Mouse (Mus musculus): ENCODE data around the gene Rbm20. TPM values are rescaled to one million over a fixed set of nuclear protein-coding genes. Genes with fewer than 3 reads are reported as not detected.

Gene Rbm20
- polyA plus RNA-seq, 1 experiment from 2014 or later = 2.7 TPM

GRCm38 (mm10) chr19:53727886-53728669 lies 51.0 kb downstream of the Rbm20 start:
- Histone ChIP-seq H3K27me3 (ENCODE audit: control insufficient read depth, insufficient read depth, low read length) (no peaks in the 10 kb centered on the region), H3K4me2 (ENCODE audit: low read depth, severe bottlenecking) (no peak overlapping the region), H3K27ac (replicated peaks; ENCODE audit: low read depth, low read length) (no peak overlapping the region), H3K9ac (ENCODE audit: low read length) (no peak overlapping the region), H3K9me3 (ENCODE audit: control insufficient read depth, low read length) (no peaks in the 10 kb centered on the region), H3K4me1 (ENCODE audit: control insufficient read depth, insufficient read depth, low read length) (peaks cover 12% of the 10 kb centered on the region), H3K4me3 (ENCODE audit: low read depth, low read length) (no peak overlapping the region), H3K36me3 (ENCODE audit: control insufficient read depth, insufficient read depth, low read length) (no peaks in the 10 kb centered on the region)
- DNase-seq (ENCODE audit: low spot score) (no peak), ATAC-seq (ENCODE audit: insufficient number of reproducible peaks, low FRiP score, low TSS enrichment, low read depth) (no peak)
- WGBS = 59% methylated on average over 9 of the region's 9 CpGs

- 71% methylated on average over 10 of the region's 10 CpGs for WGBS
- no peaks in the 10 kb centered on the region for H3K36me3 ChIP-seq (ENCODE audit: control insufficient read depth, insufficient read depth, low read length)
- ATAC-seq (ENCODE audit: insufficient number of reproducible peaks, low FRiP score, low TSS enrichment, low read depth) (no peak), DNase-seq (ENCODE audit: low spot score) (no peak)
- H3K4me3 ChIP-seq (ENCODE audit: low read depth, low read length) = no peak overlapping the region
- peaks cover 12% of the 10 kb centered on the region for H3K4me1 ChIP-seq (ENCODE audit: control insufficient read depth, insufficient read depth, low read length)
- no peak overlapping the region for H3K9ac ChIP-seq (ENCODE audit: low read length)
- H3K27ac ChIP-seq (replicated peaks; ENCODE audit: low read depth, low read length) = no peak overlapping the region
- H3K9me3 ChIP-seq (ENCODE audit: control insufficient read depth, low read length) = no peaks in the 10 kb centered on the region
- no peaks in the 10 kb centered on the region for H3K27me3 ChIP-seq (ENCODE audit: control insufficient read depth, insufficient read depth, low read length)
- no peak overlapping the region for H3K4me2 ChIP-seq (ENCODE audit: low read depth, severe bottlenecking)
These were observed 52.8 kb downstream of the Rbm20 start for GRCm38 (mm10) chr19:53729919-53730318.

GRCm38 (mm10) chr19:53731761-53732201 lies 54.7 kb downstream of the Rbm20 start:
- Histone ChIP-seq H3K4me2 (ENCODE audit: low read depth, severe bottlenecking) (no peak overlapping the region), H3K27me3 (ENCODE audit: control insufficient read depth, insufficient read depth, low read length) (no peaks in the 10 kb centered on the region), H3K4me1 (ENCODE audit: control insufficient read depth, insufficient read depth, low read length) (peaks cover 12% of the 10 kb centered on the region), H3K4me3 (ENCODE audit: low read depth, low read length) (no peak overlapping the region), H3K27ac (replicated peaks; ENCODE audit: low read depth, low read length) (no peak overlapping the region), H3K36me3 (ENCODE audit: control insufficient read depth, insufficient read depth, low read length) (no peaks in the 10 kb centered on the region), H3K9me3 (ENCODE audit: control insufficient read depth, low read length) (no peaks in the 10 kb centered on the region), H3K9ac (ENCODE audit: low read length) (no peak overlapping the region)
- WGBS = 65% methylated on average over 8 of the region's 8 CpGs
- ATAC-seq (ENCODE audit: insufficient number of reproducible peaks, low FRiP score, low TSS enrichment, low read depth) = no peak
- DNase-seq (ENCODE audit: low spot score) = no peak

GRCm38 (mm10) chr19:53734845-53735244 lies 57.7 kb downstream of the Rbm20 start:
- Histone ChIP-seq H3K4me1 (ENCODE audit: control insufficient read depth, insufficient read depth, low read length) (peaks cover 10% of the 10 kb centered on the region; the same call in 1 of the 2 replicates), H3K4me2 (ENCODE audit: low read depth, severe bottlenecking) (no peak overlapping the region), H3K9me3 (ENCODE audit: control insufficient read depth, low read length) (no peaks in the 10 kb centered on the region), H3K27ac (replicated peaks; ENCODE audit: low read depth, low read length) (no peak overlapping the region), H3K9ac (ENCODE audit: low read length) (no peak overlapping the region), H3K4me3 (ENCODE audit: low read depth, low read length) (no peak overlapping the region), H3K27me3 (ENCODE audit: control insufficient read depth, insufficient read depth, low read length) (no peaks in the 10 kb centered on the region), H3K36me3 (ENCODE audit: control insufficient read depth, insufficient read depth, low read length) (no peaks in the 10 kb centered on the region)
- DNase-seq (ENCODE audit: low spot score) (no peak), ATAC-seq (ENCODE audit: insufficient number of reproducible peaks, low FRiP score, low TSS enrichment, low read depth) (no peak)
- 51% methylated on average over 5 of the region's 5 CpGs for WGBS

GRCm38 (mm10) chr19:53738701-53739131 lies 61.6 kb downstream of the Rbm20 start:
- WGBS = 44% methylated on average over 6 of the region's 6 CpGs
- no peaks in the 10 kb centered on the region for H3K36me3 ChIP-seq (ENCODE audit: control insufficient read depth, insufficient read depth, low read length)
- peaks cover 13% of the 10 kb centered on the region; the same call in 1 of the 2 replicates for H3K4me1 ChIP-seq (ENCODE audit: control insufficient read depth, insufficient read depth, low read length)
- no peak overlapping the region for H3K4me3 ChIP-seq (ENCODE audit: low read depth, low read length)
- DNase-seq (ENCODE audit: low spot score) (peak; percentile 59), ATAC-seq (ENCODE audit: insufficient number of reproducible peaks, low FRiP score, low TSS enrichment, low read depth) (peak; percentile 65; the same call in 1 of the 2 replicates)
- H3K27me3 ChIP-seq (ENCODE audit: control insufficient read depth, insufficient read depth, low read length) = no peaks in the 10 kb centered on the region
- H3K4me2 ChIP-seq (ENCODE audit: low read depth, severe bottlenecking) = no peak overlapping the region
- no peak overlapping the region for H3K9ac ChIP-seq (ENCODE audit: low read length)
- peak overlapping the region; percentile 48 for H3K27ac ChIP-seq (replicated peaks; ENCODE audit: low read depth, low read length)
- no peaks in the 10 kb centered on the region for H3K9me3 ChIP-seq (ENCODE audit: control insufficient read depth, low read length)

GRCm38 (mm10) chr19:53739570-53740266 lies 62.6 kb downstream of the Rbm20 start:
- Histone ChIP-seq H3K4me3 (ENCODE audit: low read depth, low read length) (no peak overlapping the region), H3K9ac (ENCODE audit: low read length) (no peak overlapping the region), H3K4me1 (ENCODE audit: control insufficient read depth, insufficient read depth, low read length) (peaks cover 13% of the 10 kb centered on the region; the same call in 1 of the 2 replicates), H3K9me3 (ENCODE audit: control insufficient read depth, low read length) (no peaks in the 10 kb centered on the region), H3K27me3 (ENCODE audit: control insufficient read depth, insufficient read depth, low read length) (no peaks in the 10 kb centered on the region), H3K36me3 (ENCODE audit: control insufficient read depth, insufficient read depth, low read length) (no peaks in the 10 kb centered on the region), H3K4me2 (ENCODE audit: low read depth, severe bottlenecking) (no peak overlapping the region), H3K27ac (replicated peaks; ENCODE audit: low read depth, low read length) (no peak overlapping the region)
- ATAC-seq (ENCODE audit: insufficient number of reproducible peaks, low FRiP score, low TSS enrichment, low read depth) (no peak), DNase-seq (ENCODE audit: low spot score) (no peak)
- 70% methylated on average over 8 of the region's 8 CpGs for WGBS

GRCm38 (mm10) chr19:53740750-53741380 lies 63.8 kb downstream of the Rbm20 start:
- Histone ChIP-seq H3K27ac (replicated peaks; ENCODE audit: low read depth, low read length) (no peak overlapping the region), H3K9ac (ENCODE audit: low read length) (no peak overlapping the region), H3K4me1 (ENCODE audit: control insufficient read depth, insufficient read depth, low read length) (peaks cover 13% of the 10 kb centered on the region; the same call in 1 of the 2 replicates), H3K36me3 (ENCODE audit: control insufficient read depth, insufficient read depth, low read length) (no peaks in the 10 kb centered on the region), H3K4me3 (ENCODE audit: low read depth, low read length) (no peak overlapping the region), H3K4me2 (ENCODE audit: low read depth, severe bottlenecking) (no peak overlapping the region), H3K27me3 (ENCODE audit: control insufficient read depth, insufficient read depth, low read length) (no peaks in the 10 kb centered on the region), H3K9me3 (ENCODE audit: control insufficient read depth, low read length) (no peaks in the 10 kb centered on the region)
- peak; percentile 52 for ATAC-seq (ENCODE audit: insufficient number of reproducible peaks, low FRiP score, low TSS enrichment, low read depth)
- DNase-seq (ENCODE audit: low spot score) = no peak
- WGBS = 79% methylated on average over 1 of the region's 1 CpGs

GRCm38 (mm10) chr19:53741902-53742301 lies 64.8 kb downstream of the Rbm20 start:
- no peak for ATAC-seq (ENCODE audit: insufficient number of reproducible peaks, low FRiP score, low TSS enrichment, low read depth)
- no peak overlapping the region for H3K27ac ChIP-seq (replicated peaks; ENCODE audit: low read depth, low read length)
- peaks cover 13% of the 10 kb centered on the region; the same call in 1 of the 2 replicates for H3K4me1 ChIP-seq (ENCODE audit: control insufficient read depth, insufficient read depth, low read length)
- WGBS = 69% methylated on average over 3 of the region's 3 CpGs
- no peaks in the 10 kb centered on the region for H3K27me3 ChIP-seq (ENCODE audit: control insufficient read depth, insufficient read depth, low read length)
- H3K9me3 ChIP-seq (ENCODE audit: control insufficient read depth, low read length) = no peaks in the 10 kb centered on the region
- H3K4me3 ChIP-seq (ENCODE audit: low read depth, low read length) = no peak overlapping the region
- DNase-seq (ENCODE audit: low spot score) = no peak
- no peak overlapping the region for H3K9ac ChIP-seq (ENCODE audit: low read length)
- H3K4me2 ChIP-seq (ENCODE audit: low read depth, severe bottlenecking) = no peak overlapping the region
- H3K36me3 ChIP-seq (ENCODE audit: control insufficient read depth, insufficient read depth, low read length) = no peaks in the 10 kb centered on the region

Measured in limb, embryonic 11.5 days (tissue).